Comparison of ENCODE assay signal across 10 mouse cellular contexts in the genomic region with DNA sequence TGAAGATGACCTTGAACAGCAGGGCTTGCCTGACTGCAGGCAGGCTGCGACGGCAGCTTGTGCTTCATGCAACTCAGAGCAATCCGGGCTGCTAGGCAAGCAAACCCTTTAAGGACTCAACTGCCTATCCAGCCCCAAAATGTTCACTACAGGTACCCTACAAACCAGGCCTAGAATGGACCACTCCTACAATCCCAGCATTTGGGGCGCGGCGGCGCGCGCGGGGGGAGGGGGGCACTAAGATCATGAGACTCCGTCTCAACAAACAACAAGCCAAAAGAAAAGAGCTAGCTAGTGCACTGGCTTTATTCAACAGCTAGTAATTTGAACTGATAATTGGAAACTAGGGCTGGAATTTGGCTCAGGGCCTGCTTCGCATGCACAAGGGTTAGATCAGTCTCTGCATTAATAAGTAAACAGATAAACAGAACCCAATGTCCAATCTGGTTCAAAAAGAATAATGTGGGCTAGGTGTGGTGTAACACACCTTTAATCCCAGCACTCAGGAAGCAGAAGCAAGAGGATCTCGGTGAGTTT.
DNase-seq lines count a peak whose midpoint lies in the region; ATAC-seq and TF ChIP-seq lines count a peak whose summit lies in the region.
"Had no signal": no experiment of that assay in that cellular context is flagged by ENCODE, and none has a peak within 500 bp of the region (broad histone marks: within the 10 kb centered on the region; RNA-seq: fewer than 3 reads in every experiment).

No protein-coding gene starts in this region.

- H3K4me3 ChIP-seq in kidney, adult 2 months (ENCODE audit: insufficient read depth, low read depth, low read length) = no peak overlapping the region
- no peak overlapping the region for H3K4me3 ChIP-seq in kidney, embryonic 16.5 days (ENCODE audit: low read length)
- no peak overlapping the region for H3K4me3 ChIP-seq in cortical plate, adult 2 months (ENCODE audit: insufficient read depth, low read length)
- H3K4me3 ChIP-seq in hindbrain, embryonic 11.5 days (ENCODE audit: low read depth, low read length) = no peak overlapping the region
- no peak overlapping the region for H3K4me3 ChIP-seq in macrophage (ENCODE audit: inconsistent target)

- no peak for TF ChIP-seq POLR2A in kidney, adult 2 months (IDR thresholded peaks at IDR 0.05; ENCODE audit: low read depth, low read length)
- no peak for TF ChIP-seq POLR2A in cortical plate, adult 2 months (IDR thresholded peaks at IDR 0.05; ENCODE audit: extremely low read depth, insufficient read depth, low read length)

- H3K4me2 ChIP-seq in kidney, embryonic 16.5 days (replicated peaks; ENCODE audit: low read depth, low read length) = no peak overlapping the region
- no peak overlapping the region for H3K4me2 ChIP-seq in hindbrain, embryonic 11.5 days (replicated peaks; ENCODE audit: low read depth, low read length)

- peak overlapping the region; percentile 19 for H3K27ac ChIP-seq in kidney, adult 2 months (ENCODE audit: insufficient read depth, low read depth, low read length)
- no peak overlapping the region for H3K27ac ChIP-seq in kidney, embryonic 16.5 days (ENCODE audit: low read length)
- peak overlapping the region; percentile 26 for H3K27ac ChIP-seq in cortical plate, adult 2 months (ENCODE audit: insufficient read depth, low read length)
- H3K27ac ChIP-seq in hindbrain, embryonic 11.5 days (ENCODE audit: low read depth, low read length) = peak overlapping the region; percentile 69; the same call in 1 of the 2 replicates
- H3K27ac ChIP-seq in macrophage = peak overlapping the region; percentile 90; the same call in 1 of the 2 replicates

- DNase-seq in kidney, adult 2 months = peak; percentile 82
- DNase-seq in hindbrain, embryonic 11.5 days (ENCODE audit: low spot score) = no peak
- no peak for DNase-seq in yolk sac, embryonic 10.5 days (ENCODE audit: low spot score)
- DNase-seq in layer of hippocampus, adult 18-20 months (ENCODE audit: low spot score in 2 of 2) = no peak
- no peak for DNase-seq in spleen, adult 18-20 months
- DNase-seq: thymus, postnatal 36 days had no signal

- peaks cover 72% of the 10 kb centered on the region for H3K79me2 ChIP-seq in macrophage (ENCODE audit: inconsistent target)

- H3K27me3 ChIP-seq in kidney, adult 2 months (replicated peaks; ENCODE audit: control insufficient read depth, insufficient read depth, low read length) = no peaks in the 10 kb centered on the region
- no peaks in the 10 kb centered on the region for H3K27me3 ChIP-seq in kidney, embryonic 16.5 days (ENCODE audit: insufficient read depth, low read length)
- 0 out of 2 replicates have a peak, but pooled peaks cover 2% of the 10 kb centered on the region for H3K27me3 ChIP-seq in hindbrain, embryonic 11.5 days (ENCODE audit: control insufficient read depth, insufficient read depth, low read length)

- TF ChIP-seq CTCF in kidney, adult 2 months (conservative IDR thresholded peaks at IDR 0.05; ENCODE audit: insufficient read depth, insufficient read length, low read depth, low read length) = no peak
- no peak for TF ChIP-seq CTCF in cortical plate, adult 2 months (IDR thresholded peaks at IDR 0.05; ENCODE audit: extremely low read depth, insufficient read depth, low read length)

- H3K9me3 ChIP-seq in kidney, embryonic 16.5 days (ENCODE audit: low read length) = no peaks in the 10 kb centered on the region
- H3K9me3 ChIP-seq in hindbrain, embryonic 11.5 days (ENCODE audit: control insufficient read depth, low read length) = no peaks in the 10 kb centered on the region

- no peaks in the 10 kb centered on the region for H3K36me3 ChIP-seq in kidney, adult 2 months (ENCODE audit: control insufficient read depth, insufficient read depth, low read length)
- 0 out of 2 replicates have a peak, but pooled peaks cover 3% of the 10 kb centered on the region for H3K36me3 ChIP-seq in kidney, embryonic 16.5 days (ENCODE audit: insufficient read depth, low read length)
- no peaks in the 10 kb centered on the region for H3K36me3 ChIP-seq in hindbrain, embryonic 11.5 days (ENCODE audit: control insufficient read depth, insufficient read depth, low read length)
- peaks cover 6% of the 10 kb centered on the region; the same call in 1 of the 2 replicates for H3K36me3 ChIP-seq in macrophage (ENCODE audit: inconsistent target)

- WGBS in kidney, adult 2 months = 76% methylated on average over 13 of the region's 13 CpGs
- 83% methylated on average over 13 of the region's 13 CpGs for WGBS in kidney, embryonic 16.5 days
- WGBS in hindbrain, embryonic 11.5 days = 83% methylated on average over 13 of the region's 13 CpGs
- 92% methylated on average over 13 of the region's 13 CpGs for WGBS in macrophage (ENCODE audit: missing documents)

- peaks cover 15% of the 10 kb centered on the region for H3K4me1 ChIP-seq in kidney, adult 2 months (ENCODE audit: control insufficient read depth, insufficient read depth, low read length)
- H3K4me1 ChIP-seq in kidney, embryonic 16.5 days (ENCODE audit: insufficient read depth, low read length) = peaks cover 27% of the 10 kb centered on the region
- H3K4me1 ChIP-seq in cortical plate, adult 2 months (ENCODE audit: control insufficient read depth, insufficient read depth, low read length) = peaks cover 5% of the 10 kb centered on the region; the same call in 1 of the 2 replicates
- peaks cover 3% of the 10 kb centered on the region; the same call in 1 of the 2 replicates for H3K4me1 ChIP-seq in hindbrain, embryonic 11.5 days (replicated peaks; ENCODE audit: control insufficient read depth, insufficient read depth, low read length)

- no peak overlapping the region for H3K9ac ChIP-seq in kidney, embryonic 16.5 days (replicated peaks; ENCODE audit: low read length)
- H3K9ac ChIP-seq in hindbrain, embryonic 11.5 days (ENCODE audit: low read depth, low read length) = no peak overlapping the region

- no peak for ATAC-seq in kidney, embryonic 16.5 days (ENCODE audit: low FRiP score, low TSS enrichment)
- ATAC-seq in hindbrain, embryonic 11.5 days (ENCODE audit: low FRiP score) = no peak
- ATAC-seq: CD4-positive, CD25-positive, alpha-beta regulatory T cell, adult 4 months had no signal
